Mouse (Mus musculus) forebrain, postnatal 0 days (tissue): ENCODE data around the gene Fam71e2. TPM values are rescaled to one million over a fixed set of nuclear protein-coding genes. Genes with fewer than 3 reads are reported as not detected.

Experiments used
- ATAC-seq: fragments of 200-750 bp; cut with Nextera tagmentation; 2 replicates; pipeline ENCODE4 v1.8.0; 2017; ENCODE audit warnings: mild to moderate bottlenecking, moderate library complexity
- DNase-seq: peaks from one replicate; pipeline ENCODE4 v3.0.0-alpha.2; 2015
- H3K27ac ChIP-seq: fragments of 300-500 bp; sonication (generic); 2 replicates; pipeline ENCODE4 v1.5.1; 2014; ENCODE audit warnings: low read depth, mild to moderate bottlenecking, antibody characterized with exemption, low read length, moderate library complexity, mixed read lengths
- H3K27me3 ChIP-seq: fragments of 300-500 bp; sonication (generic); 2 replicates; pipeline ENCODE4 v1.6.1; 2014; ENCODE audit warnings: mild to moderate bottlenecking, low read length, mixed read lengths; ENCODE audit not compliant: insufficient read depth
- H3K36me3 ChIP-seq: fragments of 300-500 bp; sonication (generic); 2 replicates; pipeline ENCODE4 v1.6.1; 2014; ENCODE audit warnings: mild to moderate bottlenecking, moderate library complexity; ENCODE audit not compliant: insufficient read depth
- H3K4me1 ChIP-seq: fragments of 300-500 bp; sonication (generic); 2 replicates; pipeline ENCODE4 v1.6.1; 2014; ENCODE audit warnings: antibody characterized with exemption; ENCODE audit not compliant: insufficient read depth
- H3K4me2 ChIP-seq: fragments of 300-500 bp; sonication (generic); 2 replicates; pipeline ENCODE4 v1.6.1; 2014; ENCODE audit warnings: low read depth, mild to moderate bottlenecking, moderate library complexity
- H3K4me3 ChIP-seq: fragments of 300-500 bp; sonication (generic); 2 replicates; pipeline ENCODE4 v1.5.1; 2014; ENCODE audit warnings: low read depth, low read length, mixed read lengths
- H3K9ac ChIP-seq: fragments of 300-500 bp; sonication (generic); 2 replicates; pipeline ENCODE4 v1.6.1; 2014; ENCODE audit warnings: mild to moderate bottlenecking
- H3K9me3 ChIP-seq: fragments of 300-500 bp; sonication (generic); 2 replicates; pipeline ENCODE4 v1.6.1; 2016; ENCODE audit warnings: low read length
- CTCF ChIP-seq: sonication (generic); IDR thresholded peaks from 2 replicates; pipeline ENCODE4 v1.5.1; 2016; ENCODE audit warnings: antibody characterized with exemption, control low read depth, low read depth
- WGBS: fragments of 180-500 bp; shearing (Covaris S2); extraction: QIAGEN DNeasy Blood & Tissue Kit; methylation state at CpG from one replicate; pipeline ENCODE4 v1.1.7; 2014; 5-methylcytosine and 5-hydroxymethylcytosine counted together
- polyA plus RNA-seq: library from polyadenylated mRNA; unstranded; fragments of >200 nt; fragmentation: Nextera tagmentation; extraction: Ambion mirVana; gene quantifications from 2 replicates; pipeline ENCODE4 v1.2.1, GENCODE M21; 2015
- total RNA-seq: library from RNA; depleted of rRNA; stranded (reverse); fragments of >200 nt; gene quantifications from 2 replicates; pipeline ENCODE4 v1.2.3, GENCODE M21; 2014

Fam71e2 gene
- total and polyA plus RNA-seq, 2 experiments from 2014 or later = not detected

DNA sequence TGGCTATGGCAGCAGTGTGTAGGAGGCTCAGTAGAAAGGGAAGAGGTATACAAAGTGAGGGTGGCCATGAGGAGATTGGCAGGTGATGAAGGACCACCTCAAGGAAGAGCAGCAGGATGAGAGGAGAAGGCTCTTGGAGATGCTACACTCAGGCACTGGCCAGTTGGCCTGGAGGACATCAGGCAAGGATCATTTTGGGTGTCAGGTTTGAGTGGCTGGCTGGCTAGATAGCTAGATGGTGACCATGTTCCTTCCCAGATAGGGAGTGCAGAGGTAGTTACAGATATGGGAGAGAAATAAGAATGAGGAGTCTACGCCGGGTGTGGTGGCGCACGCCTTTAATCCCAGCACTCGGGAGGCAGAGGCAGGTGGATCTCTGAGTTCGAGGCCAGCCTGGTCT is 26.2 kb downstream of the Fam71e2 start:
- Histone ChIP-seq H3K9ac (no peak overlapping the region), H3K9me3 (no peaks in the 10 kb centered on the region), H3K4me2 (no peak overlapping the region), H3K4me1 (peaks cover 13% of the 10 kb centered on the region; the same call in 1 of the 2 replicates), H3K27me3 (no peaks in the 10 kb centered on the region), H3K36me3 (peaks cover 18% of the 10 kb centered on the region), H3K4me3 (no peak overlapping the region), H3K27ac (no peak overlapping the region)
- no peak for ATAC-seq
- DNase-seq = no peak
- TF ChIP-seq CTCF = no peak
- WGBS = 95% methylated on average over 5 of the region's 6 CpGs

- no peaks in the 10 kb centered on the region for H3K9me3 ChIP-seq
- 81% methylated on average over 2 of the region's 2 CpGs for WGBS
These were observed 27.7 kb downstream of the Fam71e2 start for GRCm38 (mm10) chr7:4743354-4743753.

DNA sequence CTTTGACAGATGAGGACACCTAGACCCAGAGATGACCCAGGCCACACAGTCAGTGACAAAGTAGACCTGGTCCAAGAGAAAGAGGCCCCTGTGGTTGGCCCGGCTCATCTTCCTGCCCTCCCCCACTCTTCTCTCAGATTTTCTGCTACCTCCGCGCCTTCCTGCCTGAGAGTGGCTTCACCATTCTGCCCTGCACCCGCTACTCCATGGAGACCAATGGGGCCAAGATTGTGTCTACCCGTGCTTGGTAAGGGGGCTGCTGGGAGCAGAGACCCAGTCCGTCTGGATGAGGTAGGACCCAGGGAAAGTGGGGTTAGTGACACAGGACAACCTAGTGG is 28.7 kb downstream of the Fam71e2 start:
- no peaks in the 10 kb centered on the region for H3K27me3 ChIP-seq
- H3K4me1 ChIP-seq = peaks cover 13% of the 10 kb centered on the region
- peaks cover 18% of the 10 kb centered on the region for H3K36me3 ChIP-seq
- no peak for ATAC-seq
- no peak for DNase-seq
- H3K4me2 ChIP-seq = no peak overlapping the region
- no peaks in the 10 kb centered on the region for H3K9me3 ChIP-seq
- H3K4me3 ChIP-seq = no peak overlapping the region
- H3K9ac ChIP-seq = no peak overlapping the region
- TF ChIP-seq CTCF = no peak
- H3K27ac ChIP-seq = no peak overlapping the region
- 89% methylated on average over 6 of the region's 6 CpGs for WGBS

More at GRCm38 (mm10) chr7:4743354-4743753, 27.7 kb downstream of the Fam71e2 start:
- peaks cover 18% of the 10 kb centered on the region for H3K36me3 ChIP-seq
- H3K4me1 ChIP-seq = peaks cover 13% of the 10 kb centered on the region
- DNase-seq (no peak), ATAC-seq (no peak)
- no peak for TF ChIP-seq CTCF
- no peak overlapping the region for H3K9ac ChIP-seq
- H3K4me3 ChIP-seq = no peak overlapping the region
- H3K27me3 ChIP-seq = no peaks in the 10 kb centered on the region
- no peak overlapping the region for H3K4me2 ChIP-seq
- H3K27ac ChIP-seq = no peak overlapping the region

GRCm38 (mm10) chr7:4741672-4742481 is 29.2 kb downstream of the Fam71e2 start:
- Histone ChIP-seq H3K4me3 (no peak overlapping the region), H3K4me1 (peaks cover 13% of the 10 kb centered on the region), H3K9me3 (no peaks in the 10 kb centered on the region), H3K9ac (no peak overlapping the region), H3K27me3 (no peaks in the 10 kb centered on the region), H3K36me3 (peaks cover 16% of the 10 kb centered on the region), H3K27ac (no peak overlapping the region), H3K4me2 (peak overlapping the region; percentile 71)
- ATAC-seq = no peak
- TF ChIP-seq CTCF = no peak
- 75% methylated on average over 21 of the region's 21 CpGs for WGBS
- DNase-seq = no peak

DNA sequence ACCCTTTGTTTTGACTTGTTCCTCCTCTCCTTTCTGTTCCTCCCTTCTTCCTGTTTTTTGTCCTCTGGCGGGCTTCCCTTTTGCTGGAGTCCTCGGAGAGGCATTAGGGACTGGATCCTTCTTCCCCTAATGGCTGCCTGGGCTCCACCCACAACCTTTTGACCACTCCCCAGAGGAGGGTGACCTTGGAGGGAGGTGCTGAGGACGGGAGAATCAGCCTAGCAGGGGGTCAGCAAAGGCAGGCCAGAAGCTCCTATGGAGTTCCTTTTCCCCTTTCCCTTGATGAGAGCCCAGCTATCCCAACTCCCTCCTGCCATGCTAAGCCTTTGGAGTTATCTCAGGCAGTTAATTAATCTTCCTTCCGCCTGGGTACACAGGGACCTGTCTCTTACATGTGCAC is 30.0 kb downstream of the Fam71e2 start:
- Histone ChIP-seq H3K9ac (peak overlapping the region; percentile 76), H3K9me3 (no peaks in the 10 kb centered on the region), H3K4me2 (peak overlapping the region; percentile 71), H3K4me1 (peaks cover 13% of the 10 kb centered on the region), H3K36me3 (peaks cover 10% of the 10 kb centered on the region; the same call in 1 of the 2 replicates), H3K4me3 (peak overlapping the region; percentile 63), H3K27me3 (no peaks in the 10 kb centered on the region), H3K27ac (peak overlapping the region; percentile 89)
- no peak for TF ChIP-seq CTCF
- no peak for ATAC-seq
- no peak for DNase-seq
- WGBS = 2% methylated on average over 4 of the region's 4 CpGs

GRCm38 (mm10) chr7:4740309-4740727 is 30.8 kb downstream of the Fam71e2 start:
- no peaks in the 10 kb centered on the region for H3K27me3 ChIP-seq
- H3K4me2 ChIP-seq = peak overlapping the region; percentile 71
- peak overlapping the region; percentile 76 for H3K9ac ChIP-seq
- 0 out of 2 replicates have a peak, but pooled peaks cover 6% of the 10 kb centered on the region for H3K36me3 ChIP-seq
- H3K4me1 ChIP-seq = peaks cover 13% of the 10 kb centered on the region
- TF ChIP-seq CTCF = no peak
- DNase-seq = no peak
- H3K4me3 ChIP-seq = peak overlapping the region; percentile 63
- H3K9me3 ChIP-seq = no peaks in the 10 kb centered on the region
- 4% methylated on average over 12 of the region's 14 CpGs for WGBS
- ATAC-seq = peak; percentile 10
- H3K27ac ChIP-seq = peak overlapping the region; percentile 89

DNA sequence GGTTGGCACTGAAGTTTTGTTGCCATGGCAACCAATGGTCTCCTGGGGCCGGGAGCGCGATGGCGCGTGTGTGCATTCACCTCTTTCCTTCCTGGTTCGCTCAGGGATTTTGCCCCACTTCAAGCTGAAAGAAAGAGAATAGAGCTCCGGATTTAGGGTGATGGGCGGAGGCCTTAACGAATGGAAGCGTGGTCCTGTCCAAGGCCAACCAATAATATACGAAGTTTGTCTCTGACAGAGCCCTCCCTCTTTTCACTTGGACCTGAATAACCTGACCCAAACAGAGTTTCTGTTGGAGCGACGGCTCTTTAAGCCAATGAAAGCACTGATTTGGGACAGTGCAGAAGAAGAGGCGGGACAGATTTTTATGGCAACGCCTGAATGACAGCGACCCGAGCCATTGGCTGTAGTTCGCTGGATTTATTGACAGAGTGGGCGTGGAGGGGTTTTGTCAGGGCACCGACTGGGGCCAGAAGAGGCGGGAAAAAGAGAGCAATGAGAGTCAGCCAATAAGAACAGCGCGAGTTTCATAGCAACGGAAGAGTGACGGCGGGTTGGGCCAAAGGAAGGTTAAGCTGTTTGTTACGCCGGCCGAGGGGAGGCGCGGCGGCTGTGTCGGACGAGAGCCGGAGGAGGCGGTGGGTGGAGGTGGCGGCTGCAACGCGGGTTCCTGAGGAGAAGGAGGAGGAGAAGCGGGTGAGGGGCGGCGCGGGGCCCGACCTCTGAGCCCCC is 31.4 kb downstream of the Fam71e2 start, which contains the start of gene Kmt5c:
Gene Kmt5c, plus strand, starts transcription at position 572 of the 732 bp plus-strand sequence.
- DNase-seq (peak; percentile 100), ATAC-seq (peak; percentile 95)
- Histone ChIP-seq H3K4me3 (peak within 1 kb of the TSS; percentile 63), H3K9ac (peak within 1 kb of the TSS; percentile 76), H3K9me3 (no peaks in the 10 kb centered on the region), H3K27ac (peak within 1 kb of the TSS; percentile 89), H3K4me1 (peaks cover 13% of the 10 kb centered on the region), H3K27me3 (no peaks in the 10 kb centered on the region), H3K4me2 (peak within 1 kb of the TSS; percentile 71), H3K36me3 (0 out of 2 replicates have a peak, but pooled peaks cover 4% of the 10 kb centered on the region)
- WGBS = under 1% methylated on average over 42 of the region's 44 CpGs
- peak; percentile 57 for TF ChIP-seq CTCF
